Mouse (Mus musculus): ENCODE data around the gene E130114P18Rik. TPM values are rescaled to one million over a fixed set of nuclear protein-coding genes. Genes with fewer than 3 reads are reported as not detected.

E130114P18Rik gene
- polyA plus RNA-seq, 1 experiment from 2014 or later = 6.3 TPM

DNA sequence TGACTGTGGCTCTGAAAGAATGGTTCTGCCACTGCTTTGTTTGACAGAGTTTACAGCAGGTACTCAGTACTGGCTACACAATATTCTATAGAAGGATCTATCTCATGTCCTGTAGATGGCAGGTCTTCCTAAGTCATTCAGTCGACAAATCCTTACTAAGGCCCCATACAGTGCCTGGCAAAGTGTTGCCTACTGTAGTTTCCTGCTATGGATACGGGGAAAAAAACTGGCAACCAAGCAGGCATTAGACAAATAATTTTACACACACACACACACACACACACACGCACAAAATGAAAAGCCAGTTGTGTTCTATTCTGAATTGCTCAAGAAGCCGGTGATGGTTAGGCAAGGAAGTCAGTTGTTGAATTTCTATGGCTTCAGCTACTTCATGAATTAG is 130.6 kb downstream of the E130114P18Rik start:
- no peak for ATAC-seq (ENCODE audit: insufficient number of reproducible peaks, insufficient read depth, low FRiP score, low read depth)
- Histone ChIP-seq H3K4me2 (replicated peaks; ENCODE audit: low read depth, low read length) (no peak overlapping the region), H3K27ac (ENCODE audit: low read length) (no peak overlapping the region), H3K27me3 (ENCODE audit: control insufficient read depth, insufficient read depth, low read length) (no peaks in the 10 kb centered on the region), H3K4me1 (ENCODE audit: control insufficient read depth, insufficient read depth, low read length) (peaks cover 13% of the 10 kb centered on the region), H3K36me3 (ENCODE audit: control insufficient read depth, insufficient read depth, low read length) (no peaks in the 10 kb centered on the region), H3K9ac (replicated peaks; ENCODE audit: low read depth, low read length) (no peak overlapping the region), H3K4me3 (ENCODE audit: low read depth, low read length) (no peak overlapping the region), H3K9me3 (ENCODE audit: control insufficient read depth, low read depth, low read length) (no peaks in the 10 kb centered on the region)
- 88% methylated on average over 4 of the region's 4 CpGs for WGBS

DNA sequence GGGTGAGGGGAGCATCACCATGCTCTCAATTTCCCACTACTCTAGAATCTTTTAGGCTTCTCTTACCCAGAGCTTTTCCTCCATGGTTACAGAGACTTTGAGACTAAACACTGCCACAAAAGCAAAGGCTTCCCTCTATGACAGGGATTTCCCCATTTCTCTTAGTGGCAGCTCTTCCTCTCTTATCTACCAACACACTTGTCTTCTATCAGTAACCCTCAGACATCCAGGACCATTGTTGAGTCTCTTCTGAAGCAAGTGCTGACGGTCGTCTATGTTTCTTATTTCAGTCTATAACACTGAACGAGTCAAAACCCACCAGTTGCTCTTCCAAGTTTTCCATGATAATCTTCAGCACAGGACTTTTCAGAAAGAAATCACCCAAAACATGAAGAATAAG is 137.5 kb downstream of the E130114P18Rik start:
- no peak overlapping the region for H3K4me3 ChIP-seq (ENCODE audit: low read depth, low read length)
- H3K36me3 ChIP-seq (ENCODE audit: control insufficient read depth, insufficient read depth, low read length) = no peaks in the 10 kb centered on the region
- no peak overlapping the region for H3K27ac ChIP-seq (ENCODE audit: low read length)
- no peaks in the 10 kb centered on the region; the same call in 1 of the 2 replicates for H3K4me1 ChIP-seq (ENCODE audit: control insufficient read depth, insufficient read depth, low read length)
- H3K9ac ChIP-seq (replicated peaks; ENCODE audit: low read depth, low read length) = no peak overlapping the region
- 81% methylated on average over 3 of the region's 3 CpGs for WGBS
- no peak overlapping the region for H3K4me2 ChIP-seq (replicated peaks; ENCODE audit: low read depth, low read length)
- H3K9me3 ChIP-seq (ENCODE audit: control insufficient read depth, low read depth, low read length) = no peaks in the 10 kb centered on the region
- H3K27me3 ChIP-seq (ENCODE audit: control insufficient read depth, insufficient read depth, low read length) = no peaks in the 10 kb centered on the region
- ATAC-seq (ENCODE audit: insufficient number of reproducible peaks, insufficient read depth, low FRiP score, low read depth) = no peak

DNA sequence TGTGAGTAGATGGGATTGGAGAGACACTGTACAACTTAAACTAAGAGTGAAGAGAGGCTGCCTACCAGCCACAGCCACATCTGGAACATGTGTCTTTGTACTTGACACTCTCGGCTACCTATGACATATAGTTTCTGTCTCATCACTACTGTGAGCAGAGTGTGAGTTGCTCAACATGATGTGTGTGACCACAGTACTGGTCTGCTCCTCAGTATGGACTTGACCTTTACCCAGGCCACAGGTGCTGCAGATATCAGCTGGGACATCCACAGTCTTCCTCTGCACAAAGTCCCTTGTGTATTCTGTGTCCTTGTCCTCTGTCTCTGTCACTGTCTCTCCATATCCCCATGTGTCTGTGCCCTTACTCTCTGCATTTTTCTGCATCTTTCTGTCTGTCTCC is 141.3 kb downstream of the E130114P18Rik start:
- no peak overlapping the region for H3K4me2 ChIP-seq (replicated peaks; ENCODE audit: low read depth, low read length)
- no peaks in the 10 kb centered on the region; the same call in 1 of the 2 replicates for H3K4me1 ChIP-seq (ENCODE audit: control insufficient read depth, insufficient read depth, low read length)

DNA sequence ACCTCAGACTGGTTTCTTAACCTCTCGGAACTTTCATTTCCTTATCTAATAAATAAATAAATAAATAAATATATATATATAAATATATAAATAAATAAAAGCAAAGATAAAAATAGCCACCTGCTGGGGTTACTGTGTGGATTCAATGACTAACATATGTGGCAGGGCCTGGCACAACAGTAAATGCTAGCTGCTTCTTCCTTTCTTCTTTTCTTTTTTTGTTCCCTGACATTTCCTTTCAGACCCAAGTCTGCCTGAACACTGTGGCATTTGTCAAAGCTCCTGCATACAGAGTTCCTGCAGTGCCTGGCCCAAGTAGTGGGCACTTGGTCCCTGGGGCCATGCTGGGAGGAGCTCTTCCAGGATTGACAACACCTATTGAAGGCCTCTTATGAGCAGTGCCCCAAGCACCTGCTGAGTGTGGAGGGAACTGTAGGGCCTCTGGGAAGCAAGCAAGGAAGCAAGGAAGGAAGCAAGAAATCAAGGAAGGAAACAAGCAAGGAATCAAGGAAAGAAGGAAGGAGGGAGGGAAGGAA is 142.1 kb downstream of the E130114P18Rik start:
- ATAC-seq (ENCODE audit: insufficient number of reproducible peaks, insufficient read depth, low FRiP score, low read depth) = no peak

More for the DNA sequence above, 141.3 kb downstream of the E130114P18Rik start:
- Histone ChIP-seq H3K9ac (replicated peaks; ENCODE audit: low read depth, low read length) (no peak overlapping the region), H3K36me3 (ENCODE audit: control insufficient read depth, insufficient read depth, low read length) (no peaks in the 10 kb centered on the region), H3K27ac (ENCODE audit: low read length) (no peak overlapping the region), H3K4me3 (ENCODE audit: low read depth, low read length) (no peak overlapping the region), H3K27me3 (ENCODE audit: control insufficient read depth, insufficient read depth, low read length) (no peaks in the 10 kb centered on the region), H3K9me3 (ENCODE audit: control insufficient read depth, low read depth, low read length) (no peaks in the 10 kb centered on the region)
- no peak for ATAC-seq (ENCODE audit: insufficient number of reproducible peaks, insufficient read depth, low FRiP score, low read depth)
- WGBS = 92% methylated on average over 1 of the region's 1 CpGs

DNA sequence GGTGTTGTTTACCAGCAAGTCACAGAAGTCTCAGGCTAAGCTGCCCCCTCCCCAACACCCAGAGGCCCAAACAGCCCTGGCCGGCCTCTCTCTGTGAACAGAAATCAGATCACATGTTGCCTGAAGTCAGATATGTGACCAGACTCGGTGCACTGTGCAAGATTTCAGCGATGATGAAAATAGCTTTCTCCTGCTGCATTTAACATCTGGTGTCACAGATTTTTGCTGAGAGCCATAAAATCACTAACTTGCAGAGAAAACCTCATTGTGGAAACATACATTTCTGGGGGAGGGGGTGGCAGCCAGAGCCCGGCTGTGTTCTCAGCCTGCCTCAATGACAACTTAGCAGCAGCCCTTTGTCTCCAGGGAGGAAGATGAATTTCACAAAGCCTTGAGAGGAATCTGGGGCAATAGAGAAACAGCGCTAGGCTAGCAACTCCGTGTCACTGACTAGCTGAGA is 142.6 kb downstream of the E130114P18Rik start:
- no peak overlapping the region for H3K27ac ChIP-seq (ENCODE audit: low read length)

More for the DNA sequence above, 142.1 kb downstream of the E130114P18Rik start:
- H3K4me2 ChIP-seq (replicated peaks; ENCODE audit: low read depth, low read length) = no peak overlapping the region
- no peak overlapping the region for H3K27ac ChIP-seq (ENCODE audit: low read length)
- no peaks in the 10 kb centered on the region for H3K9me3 ChIP-seq (ENCODE audit: control insufficient read depth, low read depth, low read length)
- H3K4me1 ChIP-seq (ENCODE audit: control insufficient read depth, insufficient read depth, low read length) = no peaks in the 10 kb centered on the region; the same call in 1 of the 2 replicates
- H3K36me3 ChIP-seq (ENCODE audit: control insufficient read depth, insufficient read depth, low read length) = no peaks in the 10 kb centered on the region
- no peak overlapping the region for H3K9ac ChIP-seq (replicated peaks; ENCODE audit: low read depth, low read length)
- 68% methylated on average over 1 of the region's 1 CpGs for WGBS
- no peaks in the 10 kb centered on the region for H3K27me3 ChIP-seq (ENCODE audit: control insufficient read depth, insufficient read depth, low read length)
- H3K4me3 ChIP-seq (ENCODE audit: low read depth, low read length) = no peak overlapping the region

DNA sequence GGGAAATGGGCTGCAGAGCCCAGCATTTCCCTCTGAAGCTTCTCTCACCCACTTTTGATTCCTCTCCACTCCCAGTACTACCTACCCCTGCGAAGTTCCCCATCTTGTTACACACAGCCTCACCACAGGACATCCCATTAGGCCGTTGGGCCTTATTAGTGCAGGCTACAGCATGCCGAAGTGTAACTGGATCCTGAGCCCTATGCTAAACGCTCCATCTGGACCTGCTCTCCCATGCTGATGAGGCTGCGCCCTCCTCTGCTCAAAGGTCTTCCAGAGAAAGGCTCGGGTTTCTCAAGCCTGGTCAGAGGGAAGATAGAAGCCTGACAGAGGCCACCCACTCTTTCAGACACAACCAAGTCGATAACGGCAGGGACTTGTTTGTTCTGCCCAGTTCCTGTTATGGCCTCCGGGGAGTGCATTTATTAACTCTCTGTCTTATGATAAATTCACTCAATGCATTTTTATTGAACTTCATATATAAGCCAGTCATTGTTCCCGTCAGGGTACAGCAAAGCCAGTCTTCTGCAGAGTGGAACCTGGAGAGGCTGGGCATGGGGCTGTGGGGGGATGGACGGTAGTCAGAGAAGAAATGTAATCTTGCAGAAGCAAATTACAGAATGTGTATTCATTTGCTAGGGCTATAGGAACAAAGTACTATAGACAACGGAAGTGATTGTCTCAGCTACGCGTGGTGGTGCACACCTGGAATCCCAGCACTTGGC is 148.8 kb downstream of the E130114P18Rik start:
- no peaks in the 10 kb centered on the region for H3K9me3 ChIP-seq (ENCODE audit: control insufficient read depth, low read depth, low read length)
- 30% methylated on average over 14 of the region's 14 CpGs for WGBS
- no peaks in the 10 kb centered on the region for H3K36me3 ChIP-seq (ENCODE audit: control insufficient read depth, insufficient read depth, low read length)
- H3K27me3 ChIP-seq (ENCODE audit: control insufficient read depth, insufficient read depth, low read length) = no peaks in the 10 kb centered on the region
- no peak for ATAC-seq (ENCODE audit: insufficient number of reproducible peaks, insufficient read depth, low FRiP score, low read depth)
- H3K4me1 ChIP-seq (ENCODE audit: control insufficient read depth, insufficient read depth, low read length) = no peaks in the 10 kb centered on the region
- H3K27ac ChIP-seq (ENCODE audit: low read length) = no peak overlapping the region
- no peak overlapping the region for H3K4me2 ChIP-seq (replicated peaks; ENCODE audit: low read depth, low read length)
- H3K9ac ChIP-seq (replicated peaks; ENCODE audit: low read depth, low read length) = no peak overlapping the region
- no peak overlapping the region for H3K4me3 ChIP-seq (ENCODE audit: low read depth, low read length)

More for the DNA sequence above, 142.6 kb downstream of the E130114P18Rik start:
- no peaks in the 10 kb centered on the region for H3K36me3 ChIP-seq (ENCODE audit: control insufficient read depth, insufficient read depth, low read length)
- H3K9ac ChIP-seq (replicated peaks; ENCODE audit: low read depth, low read length) = no peak overlapping the region
- no peak for ATAC-seq (ENCODE audit: insufficient number of reproducible peaks, insufficient read depth, low FRiP score, low read depth)
- no peaks in the 10 kb centered on the region for H3K9me3 ChIP-seq (ENCODE audit: control insufficient read depth, low read depth, low read length)
- 35% methylated on average over 6 of the region's 6 CpGs for WGBS
- no peaks in the 10 kb centered on the region; the same call in 1 of the 2 replicates for H3K4me1 ChIP-seq (ENCODE audit: control insufficient read depth, insufficient read depth, low read length)
- no peaks in the 10 kb centered on the region for H3K27me3 ChIP-seq (ENCODE audit: control insufficient read depth, insufficient read depth, low read length)
- H3K4me3 ChIP-seq (ENCODE audit: low read depth, low read length) = no peak overlapping the region
- H3K4me2 ChIP-seq (replicated peaks; ENCODE audit: low read depth, low read length) = no peak overlapping the region

DNA sequence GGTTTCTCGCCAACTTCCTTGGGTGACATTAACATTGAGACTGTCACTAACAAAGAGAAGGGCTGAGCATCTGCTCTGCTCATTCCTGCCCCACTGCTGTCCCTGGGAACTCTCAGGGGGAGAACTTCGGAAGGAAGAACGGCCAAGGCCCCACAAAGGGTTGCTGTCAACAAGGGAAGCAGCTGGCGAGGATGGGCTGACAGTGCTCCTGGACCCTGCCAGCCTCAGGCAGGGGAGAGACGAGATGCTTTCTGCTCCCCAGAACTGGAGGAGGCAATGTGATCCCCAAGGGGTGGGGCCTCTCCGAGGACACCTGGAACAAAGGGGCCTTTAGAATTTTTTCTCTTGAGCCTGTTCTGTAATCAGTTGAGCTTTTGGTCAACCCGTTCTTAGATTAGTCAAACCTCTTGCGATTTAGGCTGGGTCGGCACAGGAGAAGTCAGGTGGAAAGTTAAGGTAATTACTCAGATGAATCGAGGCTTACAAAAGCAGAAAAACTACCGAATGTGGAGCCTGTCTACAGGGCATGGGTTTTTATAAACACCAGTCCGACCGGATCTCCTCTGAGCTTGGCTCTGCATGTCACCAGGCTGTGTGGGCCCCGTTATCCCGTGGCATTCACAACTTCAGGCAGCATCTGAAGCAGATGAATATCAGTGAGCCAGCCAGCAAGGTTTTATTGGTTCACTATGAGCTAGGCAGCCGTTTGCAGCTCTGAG is 151.7 kb downstream of the E130114P18Rik start:
- no peak for ATAC-seq (ENCODE audit: insufficient number of reproducible peaks, insufficient read depth, low FRiP score, low read depth)
- no peaks in the 10 kb centered on the region for H3K27me3 ChIP-seq (ENCODE audit: control insufficient read depth, insufficient read depth, low read length)
- no peak overlapping the region for H3K9ac ChIP-seq (replicated peaks; ENCODE audit: low read depth, low read length)
- no peak overlapping the region for H3K27ac ChIP-seq (ENCODE audit: low read length)
- no peaks in the 10 kb centered on the region for H3K9me3 ChIP-seq (ENCODE audit: control insufficient read depth, low read depth, low read length)
- no peak overlapping the region for H3K4me3 ChIP-seq (ENCODE audit: low read depth, low read length)
- no peaks in the 10 kb centered on the region for H3K4me1 ChIP-seq (ENCODE audit: control insufficient read depth, insufficient read depth, low read length)
- no peaks in the 10 kb centered on the region for H3K36me3 ChIP-seq (ENCODE audit: control insufficient read depth, insufficient read depth, low read length)
- WGBS = 35% methylated on average over 16 of the region's 16 CpGs
- H3K4me2 ChIP-seq (replicated peaks; ENCODE audit: low read depth, low read length) = no peak overlapping the region

DNA sequence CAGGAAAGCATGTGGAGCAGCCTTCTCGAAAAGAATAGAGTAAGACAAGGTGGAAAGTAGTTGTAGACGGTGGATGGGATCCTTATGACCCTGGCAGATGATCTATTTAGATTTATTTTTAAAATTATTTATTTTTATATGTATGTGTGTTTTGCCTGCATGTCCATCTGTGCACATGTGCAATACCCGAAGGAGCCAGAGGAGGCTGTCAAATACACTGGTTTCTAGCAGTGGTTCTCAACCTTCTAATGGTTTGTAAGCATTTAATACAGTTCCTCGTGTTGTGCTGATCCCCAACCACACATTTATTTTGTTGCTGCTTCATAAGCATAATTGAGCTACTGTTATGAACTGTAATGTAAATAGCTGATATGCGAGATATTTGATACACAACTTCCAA is 154.7 kb downstream of the E130114P18Rik start:
- H3K9me3 ChIP-seq (ENCODE audit: control insufficient read depth, low read depth, low read length) = no peaks in the 10 kb centered on the region
- H3K4me2 ChIP-seq (replicated peaks; ENCODE audit: low read depth, low read length) = no peak overlapping the region
- 77% methylated on average over 5 of the region's 5 CpGs for WGBS
- no peak overlapping the region for H3K9ac ChIP-seq (replicated peaks; ENCODE audit: low read depth, low read length)
- H3K36me3 ChIP-seq (ENCODE audit: control insufficient read depth, insufficient read depth, low read length) = no peaks in the 10 kb centered on the region
- no peak overlapping the region for H3K4me3 ChIP-seq (ENCODE audit: low read depth, low read length)
- no peaks in the 10 kb centered on the region for H3K4me1 ChIP-seq (ENCODE audit: control insufficient read depth, insufficient read depth, low read length)
- ATAC-seq (ENCODE audit: insufficient number of reproducible peaks, insufficient read depth, low FRiP score, low read depth) = no peak
- no peak overlapping the region for H3K27ac ChIP-seq (ENCODE audit: low read length)
- H3K27me3 ChIP-seq (ENCODE audit: control insufficient read depth, insufficient read depth, low read length) = no peaks in the 10 kb centered on the region
